Mouse (Mus musculus): ENCODE results near the gene Rcn3. TPM values are rescaled to one million over a fixed set of nuclear protein-coding genes. Genes with fewer than 3 reads are reported as not detected.

Rcn3 gene
- polyA plus RNA-seq, 1 experiment = 13.1 TPM

GRCm38 (mm10) chr7:45091001-45091990, 725 bp downstream of the Rcn3 start:
- no peaks in the 10 kb centered on the region; the same call in 1 of the 2 replicates for H3K4me1 ChIP-seq (ENCODE audit: control insufficient read depth, insufficient read depth, low read length)
- 0 out of 2 replicates have a peak overlapping the region, but pooled peaks have one; percentile 8 for H3K4me3 ChIP-seq (ENCODE audit: insufficient read depth, low read length)
- no peak overlapping the region for H3K27ac ChIP-seq (ENCODE audit: insufficient read depth, low read length)
- no peak for TF ChIP-seq POLR2A (IDR thresholded peaks at IDR 0.05; ENCODE audit: extremely low read depth, insufficient read depth, low read length)
- no peak for TF ChIP-seq CTCF (IDR thresholded peaks at IDR 0.05; ENCODE audit: extremely low read depth, insufficient read depth, low read length)

DNA sequence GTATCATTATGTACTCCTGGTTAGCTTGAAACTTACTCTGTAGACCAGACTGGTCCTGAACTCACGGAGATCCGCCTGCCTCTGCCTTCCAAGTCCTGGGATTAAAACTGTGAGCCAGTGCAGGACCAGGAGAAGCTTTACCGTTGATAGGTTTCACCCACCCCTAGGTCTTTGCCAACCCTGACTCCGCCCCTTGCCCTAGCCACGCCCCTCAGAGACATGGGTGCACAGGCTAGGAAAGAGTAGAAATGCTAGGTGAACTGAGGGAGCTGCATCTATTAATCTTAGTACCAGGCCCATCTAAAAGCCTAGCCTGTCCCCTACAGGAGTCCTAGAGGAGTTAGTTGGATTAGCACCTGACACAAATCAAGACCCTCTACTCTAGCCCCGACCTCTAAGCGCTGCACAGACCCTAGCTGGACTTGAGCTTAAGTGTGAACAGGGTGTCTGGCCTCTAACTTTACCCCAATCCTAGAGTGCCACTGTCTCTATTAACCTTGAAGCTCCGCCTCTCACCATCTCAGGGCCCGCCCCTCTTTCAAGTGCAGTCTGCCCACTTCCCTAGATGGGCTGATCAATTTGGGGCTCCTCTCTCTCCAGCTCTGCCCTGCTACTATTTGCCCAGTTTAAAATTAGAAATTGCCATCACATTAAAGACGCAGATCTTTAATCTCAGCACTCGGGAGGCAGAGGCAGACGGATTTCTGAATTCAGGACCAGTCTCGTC, 1.6 kb downstream of the Rcn3 start:
- Histone ChIP-seq H3K4me1 (ENCODE audit: control insufficient read depth, insufficient read depth, low read length) (no peaks in the 10 kb centered on the region; the same call in 1 of the 2 replicates), H3K4me3 (ENCODE audit: insufficient read depth, low read length) (no peak overlapping the region), H3K27ac (ENCODE audit: insufficient read depth, low read length) (no peak overlapping the region)
- TF ChIP-seq CTCF (IDR thresholded peaks at IDR 0.05; ENCODE audit: extremely low read depth, insufficient read depth, low read length) (no peak), POLR2A (IDR thresholded peaks at IDR 0.05; ENCODE audit: extremely low read depth, insufficient read depth, low read length) (no peak)

DNA sequence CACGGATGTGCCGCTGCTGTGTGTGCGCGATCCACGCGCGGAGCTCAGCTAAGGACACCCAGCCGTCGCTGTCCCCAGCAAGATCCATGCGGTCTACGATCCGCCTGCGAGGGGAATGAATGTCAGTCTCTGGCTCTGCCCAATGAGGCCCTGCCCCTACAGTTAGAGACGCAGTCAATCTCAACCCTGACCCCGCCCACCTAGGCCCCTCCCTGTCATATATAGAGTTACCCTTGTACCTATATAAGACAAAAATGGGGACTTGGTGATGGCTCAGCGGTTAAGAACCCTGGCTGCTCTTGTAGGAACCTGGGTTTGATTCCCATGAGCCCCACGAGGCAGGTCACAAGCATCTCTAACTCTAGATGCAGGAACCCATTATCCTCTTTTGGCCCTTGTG, 3.4 kb downstream of the Rcn3 start:
- Histone ChIP-seq H3K4me3 (ENCODE audit: insufficient read depth, low read length) (no peak overlapping the region), H3K4me1 (ENCODE audit: control insufficient read depth, insufficient read depth, low read length) (no peaks in the 10 kb centered on the region; the same call in 1 of the 2 replicates), H3K27ac (ENCODE audit: insufficient read depth, low read length) (no peak overlapping the region)
- TF ChIP-seq CTCF (IDR thresholded peaks at IDR 0.05; ENCODE audit: extremely low read depth, insufficient read depth, low read length) = no peak
- no peak for TF ChIP-seq POLR2A (IDR thresholded peaks at IDR 0.05; ENCODE audit: extremely low read depth, insufficient read depth, low read length)

GRCm38 (mm10) chr7:45086084-45086483, 5.9 kb downstream of the Rcn3 start:
- TF ChIP-seq POLR2A (IDR thresholded peaks at IDR 0.05; ENCODE audit: extremely low read depth, insufficient read depth, low read length) (no peak), CTCF (IDR thresholded peaks at IDR 0.05; ENCODE audit: extremely low read depth, insufficient read depth, low read length) (no peak)
- H3K4me3 ChIP-seq (ENCODE audit: insufficient read depth, low read length) = no peak overlapping the region
- no peak overlapping the region for H3K27ac ChIP-seq (ENCODE audit: insufficient read depth, low read length)
- no peaks in the 10 kb centered on the region; the same call in 1 of the 2 replicates for H3K4me1 ChIP-seq (ENCODE audit: control insufficient read depth, insufficient read depth, low read length)

DNA sequence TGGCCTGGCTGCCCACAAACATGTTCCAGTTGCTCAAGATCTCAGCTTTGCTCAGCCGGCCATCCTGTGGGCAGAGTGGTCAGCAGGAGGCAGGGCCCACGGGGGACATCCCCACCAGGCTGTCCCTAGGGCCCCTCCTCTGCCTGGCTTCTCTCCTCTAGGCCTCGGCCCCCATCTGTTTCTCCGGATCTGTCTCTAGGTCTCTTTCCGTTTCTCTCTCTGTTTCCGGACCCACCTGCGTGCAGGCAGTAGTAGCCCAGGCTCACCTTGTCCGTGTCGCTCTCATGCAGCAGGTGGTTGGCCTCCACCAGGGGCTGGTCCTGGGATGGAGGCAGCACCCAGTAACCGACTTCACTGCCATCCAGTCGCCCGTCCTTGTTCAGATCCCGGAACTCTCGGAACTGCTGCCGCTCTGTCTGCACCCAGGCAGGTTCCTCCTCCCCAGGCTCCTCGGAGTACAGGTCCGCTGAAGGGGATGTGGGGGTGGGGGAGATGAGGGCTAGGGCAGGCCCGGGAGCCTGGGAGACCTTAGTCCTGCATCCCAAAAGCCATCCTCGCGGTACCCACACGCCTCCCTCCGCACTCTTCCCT, 8.6 kb downstream of the Rcn3 start:
- H3K4me1 ChIP-seq (ENCODE audit: control insufficient read depth, insufficient read depth, low read length) = no peaks in the 10 kb centered on the region
- no peak overlapping the region for H3K4me3 ChIP-seq (ENCODE audit: insufficient read depth, low read length)
- H3K27ac ChIP-seq (ENCODE audit: insufficient read depth, low read length) = peak overlapping the region; percentile 13; the same call in 1 of the 2 replicates
- TF ChIP-seq CTCF (IDR thresholded peaks at IDR 0.05; ENCODE audit: extremely low read depth, insufficient read depth, low read length) (no peak), POLR2A (IDR thresholded peaks at IDR 0.05; ENCODE audit: extremely low read depth, insufficient read depth, low read length) (no peak)

DNA sequence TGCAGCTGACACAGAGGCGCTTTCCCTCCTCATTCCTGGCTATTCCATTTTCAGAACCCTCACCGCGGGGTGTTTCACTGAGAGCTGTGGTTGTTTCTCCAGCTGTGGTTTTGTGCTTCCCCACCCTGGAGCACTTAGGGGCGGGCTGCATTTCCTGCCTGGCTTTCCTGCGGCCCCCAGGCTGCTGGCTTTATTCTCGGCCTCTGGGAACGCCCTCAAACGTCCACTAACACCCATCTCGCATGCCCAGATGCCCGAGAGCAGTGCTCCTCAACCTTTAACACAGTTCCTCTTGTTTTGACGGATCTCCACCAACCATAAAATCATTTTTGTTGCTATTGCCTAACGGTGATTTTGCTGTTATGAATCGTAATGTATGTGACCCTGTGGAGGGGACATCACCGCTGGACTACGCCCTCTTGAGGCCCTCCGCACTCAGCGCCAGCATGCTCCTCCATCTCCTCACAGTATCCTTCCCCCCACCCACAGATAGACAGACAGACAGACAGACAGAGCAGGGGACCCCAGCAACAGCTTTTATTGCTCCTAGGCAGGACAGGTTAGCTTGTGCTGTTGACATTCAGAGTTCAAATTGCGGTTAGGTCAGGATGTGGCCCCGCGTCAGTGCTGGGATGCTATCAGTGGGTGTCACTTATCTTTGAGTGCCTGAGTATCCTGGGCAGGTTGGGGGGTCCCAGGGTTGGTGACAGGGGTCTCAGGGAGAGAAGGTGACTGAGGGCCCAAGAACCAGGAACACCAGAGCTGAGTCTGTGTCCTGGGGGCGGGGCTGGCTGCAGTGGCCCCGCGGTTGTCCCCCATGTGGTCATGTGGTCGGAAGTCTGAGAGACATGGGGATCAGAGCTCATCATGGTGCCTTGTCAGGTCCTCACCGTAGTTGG, 9.4 kb downstream of the Rcn3 start:
- peak overlapping the region; percentile 13 for H3K27ac ChIP-seq (ENCODE audit: insufficient read depth, low read length)
- no peaks in the 10 kb centered on the region for H3K4me1 ChIP-seq (ENCODE audit: control insufficient read depth, insufficient read depth, low read length)
- H3K4me3 ChIP-seq (ENCODE audit: insufficient read depth, low read length) = no peak overlapping the region
- no peak for TF ChIP-seq POLR2A (IDR thresholded peaks at IDR 0.05; ENCODE audit: extremely low read depth, insufficient read depth, low read length)
- no peak for TF ChIP-seq CTCF (IDR thresholded peaks at IDR 0.05; ENCODE audit: extremely low read depth, insufficient read depth, low read length)

DNA sequence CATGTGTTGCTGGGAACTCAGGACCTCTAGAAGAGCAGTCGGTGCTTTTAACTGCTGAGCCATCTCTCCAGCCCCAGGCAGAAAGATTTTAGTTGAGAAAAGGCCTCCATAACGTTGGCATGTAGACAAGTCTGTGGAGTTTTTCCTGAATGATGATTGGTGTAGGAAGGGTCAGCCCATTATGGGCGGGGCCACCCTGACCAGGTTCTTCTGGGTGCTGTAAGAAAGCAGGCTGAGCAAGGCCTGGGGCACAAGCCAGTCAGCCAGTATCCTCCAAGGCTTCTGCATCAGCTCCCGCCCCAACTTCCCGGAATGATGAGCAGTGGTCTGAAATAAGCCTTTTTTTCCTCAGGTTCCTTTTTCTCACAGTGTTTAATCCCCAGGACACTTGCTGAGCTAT, 11.0 kb downstream of the Rcn3 start:
- H3K4me1 ChIP-seq (ENCODE audit: control insufficient read depth, insufficient read depth, low read length) = no peaks in the 10 kb centered on the region
- no peak for TF ChIP-seq CTCF (IDR thresholded peaks at IDR 0.05; ENCODE audit: extremely low read depth, insufficient read depth, low read length)
- no peak overlapping the region for H3K4me3 ChIP-seq (ENCODE audit: insufficient read depth, low read length)
- no peak overlapping the region for H3K27ac ChIP-seq (ENCODE audit: insufficient read depth, low read length)

GRCm38 (mm10) chr7:45079856-45080255, 12.2 kb downstream of the Rcn3 start:
- TF ChIP-seq POLR2A (IDR thresholded peaks at IDR 0.05; ENCODE audit: extremely low read depth, insufficient read depth, low read length) (no peak), CTCF (IDR thresholded peaks at IDR 0.05; ENCODE audit: extremely low read depth, insufficient read depth, low read length) (peak; percentile 89)
- no peaks in the 10 kb centered on the region for H3K4me1 ChIP-seq (ENCODE audit: control insufficient read depth, insufficient read depth, low read length)
- H3K4me3 ChIP-seq (ENCODE audit: insufficient read depth, low read length) = no peak overlapping the region
- no peak overlapping the region for H3K27ac ChIP-seq (ENCODE audit: insufficient read depth, low read length)

Data from cortical plate, adult 2 months (tissue).